Mouse (Mus musculus): ENCODE measurements around the gene Dagla. TPM values are rescaled to one million over a fixed set of nuclear protein-coding genes. Genes with fewer than 3 reads are reported as not detected.

The Dagla gene
- polyA plus RNA-seq (2017; shearing (Covaris generic)): 0.15 TPM

DNA sequence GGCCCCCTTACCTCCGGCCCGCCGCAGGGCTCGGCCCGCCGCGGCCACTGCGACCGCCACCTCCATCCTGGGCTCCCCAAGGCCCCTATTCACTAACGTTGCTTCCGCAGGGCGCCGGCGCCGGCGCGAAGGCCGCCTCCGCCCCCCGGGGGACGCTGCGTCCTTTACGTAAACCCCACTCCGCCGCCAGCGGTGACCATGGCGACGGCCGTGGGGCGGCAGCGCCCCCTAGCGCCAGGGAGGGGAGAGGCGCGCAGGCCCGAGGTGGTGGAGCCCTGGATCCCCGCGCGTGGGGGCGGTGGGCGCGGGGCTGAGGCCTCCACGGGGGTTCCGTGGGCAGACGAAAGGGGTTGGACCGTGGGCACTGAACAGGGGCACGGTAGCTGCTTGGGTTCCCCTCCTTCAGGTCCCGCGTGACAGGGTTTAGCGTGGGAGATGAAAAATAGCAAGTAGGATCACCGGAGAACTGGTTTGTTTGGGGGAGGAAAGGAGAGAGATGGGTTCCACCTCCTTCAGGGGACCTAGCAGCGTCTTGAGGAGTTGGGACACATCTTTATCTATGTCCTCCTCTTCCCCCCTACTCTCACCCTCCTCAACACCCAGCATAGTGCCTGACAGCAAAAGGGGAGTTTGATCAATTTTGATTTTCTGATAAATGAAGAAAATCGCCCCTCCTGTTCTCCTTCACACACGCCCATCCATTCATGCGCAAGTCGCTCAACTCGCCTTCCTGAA is at the start of gene Dagla:
Gene Dagla, minus strand, starts transcription at position 68 of the 735 bp plus-strand sequence.

GRCm38 (mm10) chr19:10240654-10241305 is 63.9 kb downstream of the Dagla start, which contains the start of gene Myrf:
TSS of gene Myrf (minus strand) at chr19:10240748.

DNA sequence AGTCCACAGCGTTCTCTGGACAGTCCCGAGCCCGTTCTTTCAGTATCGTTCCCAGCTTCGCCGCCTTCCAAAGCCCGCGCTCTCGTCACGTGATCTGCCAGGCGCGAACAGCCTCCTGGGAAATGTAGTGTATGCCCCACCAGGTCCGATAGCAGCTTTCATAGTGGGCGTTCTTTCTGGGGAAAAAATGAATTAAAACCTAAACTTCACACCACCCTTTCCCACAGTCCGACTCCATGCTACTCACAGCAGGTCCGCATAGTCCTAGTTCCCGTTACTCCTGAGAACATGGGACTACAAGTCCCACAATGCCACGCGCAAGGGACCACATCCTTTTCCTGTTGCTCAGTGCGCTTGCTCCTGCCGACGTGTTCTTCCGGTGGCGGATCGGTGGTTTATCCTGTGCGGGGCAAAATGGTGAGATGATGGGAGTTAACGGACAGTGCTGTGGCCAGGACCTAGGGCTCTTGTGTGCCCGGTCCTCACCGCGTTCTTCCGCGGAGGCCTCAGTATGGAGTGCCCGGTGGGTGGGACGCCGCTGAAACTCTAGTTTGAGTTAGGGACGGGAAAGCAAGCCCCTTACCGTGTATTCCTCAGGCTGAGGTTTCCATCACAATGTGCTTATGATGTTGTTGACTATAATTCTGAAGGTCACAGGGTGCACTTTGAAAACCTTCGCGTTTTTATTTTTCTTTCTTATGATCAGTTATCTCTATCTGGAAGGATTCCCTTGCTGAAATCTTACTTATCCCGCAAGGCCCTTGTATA is 100.6 kb downstream of the Dagla start, which contains the start of the genes Tmem258 and Fen1:
Gene Tmem258, plus strand, starts transcription at position 167 of the 768 bp plus-strand sequence.
Gene Fen1, minus strand, starts transcription at position 322 of the 768 bp plus-strand sequence.

Other genes with a start within 250 kb of the Dagla start
- 0.12 TPM for gene Fads2, start 203.1 kb downstream of the Dagla start, polyA plus RNA-seq (2017; shearing (Covaris generic))
- gene Fads1, start 122.0 kb downstream of the Dagla start, polyA plus RNA-seq (2017; shearing (Covaris generic)): 13.3 TPM
- 330 TPM for gene Tmem258, start 100.9 kb downstream of the Dagla start, polyA plus RNA-seq (2017; shearing (Covaris generic))
- 52.0 TPM for gene Fen1, start 100.7 kb downstream of the Dagla start, polyA plus RNA-seq (2017; shearing (Covaris generic))
- gene Myrf, start 64.1 kb downstream of the Dagla start, polyA plus RNA-seq (2017; shearing (Covaris generic)): not detected
- gene Syt7, start 84.2 kb upstream of the Dagla start, polyA plus RNA-seq (2017; shearing (Covaris generic)): 0.13 TPM
- gene Lrrc10b, start 152.6 kb upstream of the Dagla start, polyA plus RNA-seq (2017; shearing (Covaris generic)): not detected
- gene Ppp1r32, start 178.1 kb upstream of the Dagla start, polyA plus RNA-seq (2017; shearing (Covaris generic)): 0.35 TPM
- 33.6 TPM for gene Cpsf7, start 220.4 kb upstream of the Dagla start, polyA plus RNA-seq (2017; shearing (Covaris generic))
- gene Sdhaf2, start 221.3 kb upstream of the Dagla start, polyA plus RNA-seq (2017; shearing (Covaris generic)): 94.9 TPM